8 mouse cellular contexts compared by ENCODE assay signal in genomic region chr3:20154531-20155367, GRCm38 (mm10). TPM values are rescaled to one million over a fixed set of nuclear protein-coding genes. Genes with fewer than 3 reads are reported as not detected.
DNase-seq lines count a peak whose midpoint lies in the region; ATAC-seq and TF ChIP-seq lines count a peak whose summit lies in the region.

Gene Gyg (minus strand): TSS chr3:20155317.

- no peaks in the 10 kb centered on the region for H3K27me3 ChIP-seq in hindbrain, embryonic 15.5 days

- 0 out of 2 replicates have a peak, but pooled peaks cover 5% of the 10 kb centered on the region for H3K9me3 ChIP-seq in hindbrain, embryonic 15.5 days

- WGBS in hindbrain, embryonic 15.5 days: under 1% methylated on average over 72 of the region's 73 CpGs

- TF ChIP-seq CTCF in gastrocnemius, adult 2 months (IDR thresholded peaks at IDR 0.05): peak; percentile 38; the same call in 1 of the 2 replicates

- peak within 1 kb of the TSS; percentile 76 for H3K9ac ChIP-seq in hindbrain, embryonic 15.5 days

- intact Hi-C loops in gastrocnemius, adult 2 months (cut with DNase I): loop anchor here (2.0 to 10.0 kb wide), 4 partner anchors 24 to 530 kb away; partner anchors contain the start of gene 1700064H15Rik

- peaks cover 11% of the 10 kb centered on the region for H3K4me1 ChIP-seq in hindbrain, embryonic 15.5 days (replicated peaks)

- H3K4me3 ChIP-seq in gastrocnemius, adult 2 months: peak within 1 kb of the TSS; percentile 95
- peak within 1 kb of the TSS; percentile 59 for H3K4me3 ChIP-seq in hindbrain, embryonic 15.5 days

- DNase-seq in cerebellum, postnatal 36 days: peak; percentile 34 to 45
- peak; percentile 90 for DNase-seq in gastrocnemius, adult 2 months
- peak; percentile 27 to 45 for DNase-seq in left cerebral cortex, adult 8-10 months (ENCODE audit: low spot score in 2 of 2)
- DNase-seq in right cerebral cortex, adult 2 months (ENCODE audit: low spot score in 2 of 2): peak; percentile 48 to 63
- DNase-seq in urinary bladder, postnatal 14 days (ENCODE audit: low spot score): peak; percentile 45

- peak within 1 kb of the TSS; percentile 98 for H3K27ac ChIP-seq in gastrocnemius, adult 2 months
- 0 out of 2 replicates have a peak within 1 kb of the TSS, but pooled peaks have one; percentile 6 for H3K27ac ChIP-seq in hindbrain, embryonic 15.5 days (replicated peaks)

- H3K4me2 ChIP-seq in hindbrain, embryonic 15.5 days: peak within 1 kb of the TSS; percentile 92

- peak; percentile 81 for ATAC-seq in activated CD4-positive, CD25-positive, alpha-beta regulatory T cell, adult 4 months
- peak; percentile 95 for ATAC-seq in hindbrain, embryonic 15.5 days (ENCODE audit: low FRiP score, low read depth)
- peak; percentile 81 for ATAC-seq in megakaryocyte, adult 5-6 weeks (ENCODE audit: poor library complexity, severe bottlenecking)

- peaks cover 4% of the 10 kb centered on the region for H3K36me3 ChIP-seq in hindbrain, embryonic 15.5 days

RNA-seq across cellular contexts. Expression of gene Gyg, which starts in this region (rescaled TPM):
- polyA plus RNA-seq in activated CD4-positive, CD25-positive, alpha-beta regulatory T cell, adult 4 months (2017; shearing (Covaris generic)): 100 to 1,000 TPM; 113 to 139 TPM
- total RNA-seq in gastrocnemius, adult 2 months (2021): 100 to 1,000 TPM; 437 to 466 TPM
- 70.3 TPM in 2 replicates for polyA plus RNA-seq in hindbrain, embryonic 15.5 days (2015; fragmentation: Nextera tagmentation; extraction: Ambion mirVana)
- total RNA-seq in left cerebral cortex, adult 8-10 months (2022): 10 to 100 TPM; 27.2 to 35.0 (median 30.3) TPM
- 190 and 197 TPM in 2 replicates for total RNA-seq in megakaryocyte, adult 5-6 weeks (2015)
- 64.1 and 69.4 TPM in 2 replicates for total RNA-seq in megakaryocyte, adult 5-6 weeks (2017)

Comparison
In these comparisons a context has a peak if more than half of its experiments do, and no peak if none do; other contexts are left out.
1. Peak in every context shown above with its lines: DNase-seq, ATAC-seq, H3K4me3 ChIP-seq and H3K27ac ChIP-seq.
2. DNase-seq: peak in every context shown above with its lines; median percentile 90 in gastrocnemius, adult 2 months; 56 in right cerebral cortex, adult 2 months; 45 in urinary bladder, postnatal 14 days; 40 in cerebellum, postnatal 36 days; 36 in left cerebral cortex, adult 8-10 months.